Mouse (Mus musculus) olfactory bulb, adult 2 months (tissue): ENCODE measurements around the gene 4930432M17Rik.

Experiments
- CTCF ChIP-seq: fragments of 200-500 bp; IDR thresholded peaks from 2 replicates; pipeline ENCODE4 v1.5.1; 2012; ENCODE audit warnings: low read depth, mild to moderate bottlenecking, low read length, moderate library complexity; ENCODE audit not compliant: insufficient read depth
- POLR2A ChIP-seq: fragments of 200-500 bp; IDR thresholded peaks from 2 replicates; pipeline ENCODE4 v1.6.1; 2012; ENCODE audit warnings: mild to moderate bottlenecking, low read depth, low read length, moderate library complexity; ENCODE audit not compliant: insufficient read depth

GRCm38 (mm10) chr3:121663470-121663847 lies 7.1 kb upstream of the 4930432M17Rik start:
- TF ChIP-seq POLR2A (no peak), CTCF (no peak)
